Mouse (Mus musculus) liver, postnatal 0 days (tissue): ENCODE measurements around the gene Matn4. TPM values are rescaled to one million over a fixed set of nuclear protein-coding genes. Genes with fewer than 3 reads are reported as not detected.

Experiments
- ATAC-seq: fragments of 200-750 bp; cut with Nextera tagmentation; 2 replicates; pipeline ENCODE4 v1.8.0; 2017; ENCODE audit warnings: mild to moderate bottlenecking, moderate library complexity
- DNase-seq: peaks from one replicate; pipeline ENCODE4 v3.0.0-alpha.2; 2016
- H3K27ac ChIP-seq: fragments of 300-500 bp; sonication (generic); 2 replicates; pipeline ENCODE4 v1.5.1; 2014; ENCODE audit warnings: antibody characterized with exemption, moderate library complexity, mild to moderate bottlenecking, low read depth
- H3K27me3 ChIP-seq: fragments of 300-500 bp; sonication (generic); 2 replicates; pipeline ENCODE4 v1.6.1; 2014; ENCODE audit warnings: low read length, control low read depth, mixed read lengths; ENCODE audit not compliant: insufficient read depth
- H3K36me3 ChIP-seq: fragments of 300-500 bp; sonication (generic); replicated peaks from 2 replicates; pipeline ENCODE4 v1.6.1; 2014; ENCODE audit warnings: mild to moderate bottlenecking, control low read depth, low read length, moderate library complexity, mixed read lengths; ENCODE audit not compliant: insufficient read depth
- H3K4me1 ChIP-seq: fragments of 300-500 bp; sonication (generic); 2 replicates; pipeline ENCODE4 v1.6.1; 2014; ENCODE audit warnings: antibody characterized with exemption, mild to moderate bottlenecking, control low read depth; ENCODE audit not compliant: insufficient read depth
- H3K4me2 ChIP-seq: fragments of 300-500 bp; sonication (generic); 2 replicates; pipeline ENCODE4 v1.6.1; 2014; ENCODE audit warnings: low read depth, mild to moderate bottlenecking, low read length, moderate library complexity, mixed read lengths
- H3K4me3 ChIP-seq: fragments of 300-500 bp; sonication (generic); 2 replicates; pipeline ENCODE4 v1.5.1; 2014; ENCODE audit warnings: low read depth, low read length
- H3K9ac ChIP-seq: fragments of 300-500 bp; sonication (generic); replicated peaks from 2 replicates; pipeline ENCODE4 v1.6.1; 2014; ENCODE audit warnings: mild to moderate bottlenecking, moderate library complexity
- H3K9me3 ChIP-seq: fragments of 300-500 bp; sonication (generic); 2 replicates; pipeline ENCODE4 v1.6.1; 2016; ENCODE audit warnings: mild to moderate bottlenecking, control low read depth, low read length, mixed read lengths
- CTCF ChIP-seq: sonication (generic); IDR thresholded peaks from 2 replicates; pipeline ENCODE4 v1.5.1; 2016; ENCODE audit warnings: antibody characterized with exemption, low read depth
- EP300 ChIP-seq: IDR thresholded peaks from 2 replicates; pipeline ENCODE4 v1.6.1; 2016; ENCODE audit warnings: antibody characterized with exemption, low read depth, mild to moderate bottlenecking
- WGBS: fragments of 180-500 bp; shearing (Covaris S2); extraction: QIAGEN DNeasy Blood & Tissue Kit; methylation state at CpG from one replicate; pipeline ENCODE4 v1.1.7; 2014; ENCODE audit not compliant: insufficient replicate concordance; 5-methylcytosine and 5-hydroxymethylcytosine counted together
- polyA plus RNA-seq: library from polyadenylated mRNA; unstranded; fragments of >200 nt; fragmentation: Nextera tagmentation; extraction: Ambion mirVana; gene quantifications from 2 replicates; pipeline ENCODE4 v1.2.1, GENCODE M21; 2015

The Matn4 gene
- polyA plus RNA-seq, 1 experiment from 2014 or later = 0.18 TPM

GRCm38 (mm10) chr2:164421306-164421705, 16.3 kb upstream of the Matn4 start:
- Histone ChIP-seq H3K27me3 (no peaks in the 10 kb centered on the region), H3K4me3 (no peak overlapping the region), H3K4me2 (no peak overlapping the region), H3K4me1 (peaks cover 22% of the 10 kb centered on the region), H3K27ac (peak overlapping the region; percentile 82), H3K9ac (no peak overlapping the region), H3K36me3 (peaks cover 12% of the 10 kb centered on the region), H3K9me3 (no peaks in the 10 kb centered on the region)
- 76% methylated on average over 7 of the region's 7 CpGs for WGBS
- DNase-seq = no peak
- ATAC-seq = peak; percentile 54
- TF ChIP-seq EP300 (peak; percentile 35; the same call in 1 of the 2 replicates), CTCF (no peak)

GRCm38 (mm10) chr2:164419489-164419888, 14.5 kb upstream of the Matn4 start:
- Histone ChIP-seq H3K36me3 (peaks cover 4% of the 10 kb centered on the region), H3K27me3 (no peaks in the 10 kb centered on the region), H3K4me3 (no peak overlapping the region), H3K4me1 (peaks cover 22% of the 10 kb centered on the region), H3K9me3 (no peaks in the 10 kb centered on the region), H3K27ac (no peak overlapping the region), H3K9ac (no peak overlapping the region; the same call in 1 of the 2 replicates), H3K4me2 (no peak overlapping the region)
- no peak for ATAC-seq
- no peak for DNase-seq
- 11% methylated on average over 3 of the region's 3 CpGs for WGBS
- no peak for TF ChIP-seq EP300
- no peak for TF ChIP-seq CTCF

- Histone ChIP-seq H3K9ac (no peak overlapping the region), H3K36me3 (no peaks in the 10 kb centered on the region), H3K9me3 (no peaks in the 10 kb centered on the region), H3K4me3 (no peak overlapping the region), H3K4me1 (peaks cover 22% of the 10 kb centered on the region), H3K27ac (peak overlapping the region; percentile 11; the same call in 1 of the 2 replicates), H3K4me2 (no peak overlapping the region), H3K27me3 (0 out of 2 replicates have a peak, but pooled peaks cover 5% of the 10 kb centered on the region)
- DNase-seq = no peak
- 32% methylated on average over 3 of the region's 3 CpGs for WGBS
- no peak for ATAC-seq
- no peak for TF ChIP-seq CTCF
- TF ChIP-seq EP300 = no peak
These were observed 13.4 kb upstream of the Matn4 start for GRCm38 (mm10) chr2:164418308-164418875.

- H3K4me2 ChIP-seq = no peak overlapping the region
- peaks cover 22% of the 10 kb centered on the region for H3K4me1 ChIP-seq
- ATAC-seq (no peak), DNase-seq (no peak)
- H3K27ac ChIP-seq = no peak overlapping the region
- no peak overlapping the region for H3K4me3 ChIP-seq
- 1% methylated on average over 2 of the region's 2 CpGs for WGBS
- H3K9ac ChIP-seq = no peak overlapping the region
- TF ChIP-seq CTCF = peak; percentile 75
- TF ChIP-seq EP300 = no peak
- 0 out of 2 replicates have a peak, but pooled peaks cover 5% of the 10 kb centered on the region for H3K27me3 ChIP-seq
- H3K36me3 ChIP-seq = no peaks in the 10 kb centered on the region
- H3K9me3 ChIP-seq = no peaks in the 10 kb centered on the region
These were observed 12.2 kb upstream of the Matn4 start for GRCm38 (mm10) chr2:164417198-164417597.

GRCm38 (mm10) chr2:164414581-164414980, 9.6 kb upstream of the Matn4 start:
- Histone ChIP-seq H3K4me3 (no peak overlapping the region), H3K9ac (no peak overlapping the region; the same call in 1 of the 2 replicates), H3K27me3 (peaks cover 9% of the 10 kb centered on the region; the same call in 1 of the 2 replicates), H3K4me1 (peaks cover 22% of the 10 kb centered on the region), H3K27ac (no peak overlapping the region), H3K36me3 (no peaks in the 10 kb centered on the region), H3K9me3 (no peaks in the 10 kb centered on the region), H3K4me2 (peak overlapping the region; percentile 32; the same call in 1 of the 2 replicates)
- WGBS = 46% methylated on average over 10 of the region's 10 CpGs
- TF ChIP-seq EP300 (no peak), CTCF (no peak)
- ATAC-seq (no peak), DNase-seq (no peak)

GRCm38 (mm10) chr2:164414167-164414566, 9.2 kb upstream of the Matn4 start:
- H3K9ac ChIP-seq = no peak overlapping the region; the same call in 1 of the 2 replicates
- whole genome bisulfite sequencing = 34% methylated on average over 28 of the region's 28 CpGs
- no peak overlapping the region for H3K4me3 ChIP-seq
- H3K4me1 ChIP-seq = peaks cover 18% of the 10 kb centered on the region
- peak overlapping the region; percentile 32; the same call in 1 of the 2 replicates for H3K4me2 ChIP-seq
- no peak overlapping the region for H3K27ac ChIP-seq
- TF ChIP-seq CTCF = no peak
- peaks cover 13% of the 10 kb centered on the region for H3K27me3 ChIP-seq
- no peaks in the 10 kb centered on the region for H3K36me3 ChIP-seq
- no peaks in the 10 kb centered on the region for H3K9me3 ChIP-seq
- DNase-seq = no peak
- no peak for ATAC-seq
